Mouse (Mus musculus) intestine, embryonic 16.5 days (tissue): ENCODE results near the gene Rest. TPM values are rescaled to one million over a fixed set of nuclear protein-coding genes. Genes with fewer than 3 reads are reported as not detected.

Experiments
- ATAC-seq: fragments of 200-750 bp; cut with Nextera tagmentation; 2 replicates; pipeline ENCODE4 v1.8.0; 2017; ENCODE audit warnings: moderate TSS enrichment, moderate library complexity
- H3K27ac ChIP-seq: fragments of 300-500 bp; sonication (generic); 2 replicates; pipeline ENCODE4 v1.5.1; 2014; ENCODE audit warnings: mild to moderate bottlenecking, low read length
- H3K27me3 ChIP-seq: fragments of 300-500 bp; sonication (generic); replicated peaks from 2 replicates; pipeline ENCODE4 v1.6.1; 2014; ENCODE audit warnings: low read length, control low read depth, mixed read lengths; ENCODE audit not compliant: control insufficient read depth, insufficient read depth
- H3K36me3 ChIP-seq: fragments of 300-500 bp; sonication (generic); 2 replicates; pipeline ENCODE4 v1.6.1; 2014; ENCODE audit warnings: low read length, control low read depth; ENCODE audit not compliant: control insufficient read depth, insufficient read depth
- H3K4me1 ChIP-seq: fragments of 300-500 bp; sonication (generic); 2 replicates; pipeline ENCODE4 v1.6.1; 2014; ENCODE audit warnings: low read length, control low read depth, mixed read lengths; ENCODE audit not compliant: control insufficient read depth, insufficient read depth
- H3K4me2 ChIP-seq: fragments of 300-500 bp; sonication (generic); 2 replicates; pipeline ENCODE4 v1.6.1; 2014; ENCODE audit warnings: low read depth, low read length, control low read depth
- H3K4me3 ChIP-seq: fragments of 300-500 bp; sonication (generic); 2 replicates; pipeline ENCODE4 v1.5.1; 2014; ENCODE audit warnings: mild to moderate bottlenecking, low read length
- H3K9ac ChIP-seq: fragments of 300-500 bp; sonication (generic); 2 replicates; pipeline ENCODE4 v1.6.1; 2014; ENCODE audit warnings: low read depth, low read length
- H3K9me3 ChIP-seq: fragments of 300-500 bp; sonication (generic); 2 replicates; pipeline ENCODE4 v1.6.1; 2016; ENCODE audit warnings: low read length, control low read depth; ENCODE audit not compliant: control insufficient read depth
- WGBS: fragments of 180-500 bp; shearing (Covaris S2); extraction: QIAGEN DNeasy Blood & Tissue Kit; methylation state at CpG from one replicate; pipeline ENCODE4 v1.1.7; 2014; 5-methylcytosine and 5-hydroxymethylcytosine counted together
- polyA plus RNA-seq: library from polyadenylated mRNA; unstranded; fragments of >200 nt; fragmentation: Nextera tagmentation; extraction: Ambion mirVana; gene quantifications from 2 replicates; pipeline ENCODE4 v1.2.1, GENCODE M21; 2015

Gene Rest
- polyA plus RNA-seq, 1 experiment from 2014 or later = 21.5 TPM

GRCm38 (mm10) chr5:77260141-77260540 is 5.2 kb upstream of the Rest start:
- WGBS = 45% methylated on average over 6 of the region's 6 CpGs
- H3K9ac ChIP-seq = no peak overlapping the region
- no peak overlapping the region for H3K4me2 ChIP-seq
- no peaks in the 10 kb centered on the region for H3K36me3 ChIP-seq
- no peak overlapping the region for H3K27ac ChIP-seq
- H3K27me3 ChIP-seq = no peaks in the 10 kb centered on the region
- H3K4me1 ChIP-seq = no peaks in the 10 kb centered on the region
- ATAC-seq = no peak
- H3K4me3 ChIP-seq = no peak overlapping the region
- H3K9me3 ChIP-seq = no peaks in the 10 kb centered on the region

- no peaks in the 10 kb centered on the region for H3K4me1 ChIP-seq
- ATAC-seq = no peak
- H3K9me3 ChIP-seq = no peaks in the 10 kb centered on the region
- H3K27ac ChIP-seq = no peak overlapping the region
- no peak overlapping the region for H3K4me2 ChIP-seq
- H3K36me3 ChIP-seq = no peaks in the 10 kb centered on the region
- no peaks in the 10 kb centered on the region for H3K27me3 ChIP-seq
- no peak overlapping the region for H3K9ac ChIP-seq
- 93% methylated on average over 4 of the region's 4 CpGs for WGBS
- H3K4me3 ChIP-seq = no peak overlapping the region
Measured at GRCm38 (mm10) chr5:77261137-77261536, 4.2 kb upstream of the Rest start.

- WGBS = 81% methylated on average over 5 of the region's 5 CpGs
- Histone ChIP-seq H3K36me3 (no peaks in the 10 kb centered on the region), H3K4me3 (no peak overlapping the region), H3K9ac (no peak overlapping the region), H3K27ac (no peak overlapping the region), H3K27me3 (no peaks in the 10 kb centered on the region), H3K9me3 (no peaks in the 10 kb centered on the region), H3K4me1 (no peaks in the 10 kb centered on the region), H3K4me2 (no peak overlapping the region)
- no peak for ATAC-seq
Measured at GRCm38 (mm10) chr5:77262105-77262504, 3.2 kb upstream of the Rest start.

GRCm38 (mm10) chr5:77265671-77266065 is 377 bp downstream of the Rest start:
- H3K4me1 ChIP-seq = 0 out of 2 replicates have a peak, but pooled peaks cover 9% of the 10 kb centered on the region
- H3K4me2 ChIP-seq = peak overlapping the region; percentile 66
- H3K27ac ChIP-seq = peak overlapping the region; percentile 97
- peak overlapping the region; percentile 91 for H3K4me3 ChIP-seq
- H3K9me3 ChIP-seq = no peaks in the 10 kb centered on the region
- peak overlapping the region; percentile 93 for H3K9ac ChIP-seq
- no peaks in the 10 kb centered on the region for H3K27me3 ChIP-seq
- ATAC-seq = peak; percentile 88
- peaks cover 9% of the 10 kb centered on the region for H3K36me3 ChIP-seq
- under 1% methylated on average over 50 of the region's 53 CpGs for WGBS

GRCm38 (mm10) chr5:77266066-77266885 is 985 bp downstream of the Rest start:
- H3K27me3 ChIP-seq = no peaks in the 10 kb centered on the region
- H3K4me2 ChIP-seq = peak overlapping the region; percentile 66
- 0 out of 2 replicates have a peak, but pooled peaks cover 9% of the 10 kb centered on the region for H3K4me1 ChIP-seq
- H3K9ac ChIP-seq = peak overlapping the region; percentile 93
- peak overlapping the region; percentile 97 for H3K27ac ChIP-seq
- H3K9me3 ChIP-seq = no peaks in the 10 kb centered on the region
- peak overlapping the region; percentile 91 for H3K4me3 ChIP-seq
- ATAC-seq = peak; percentile 73
- WGBS = 1% methylated on average over 76 of the region's 87 CpGs
- peaks cover 9% of the 10 kb centered on the region for H3K36me3 ChIP-seq

- 2% methylated on average over 11 of the region's 11 CpGs for WGBS
- H3K4me1 ChIP-seq = 0 out of 2 replicates have a peak, but pooled peaks cover 9% of the 10 kb centered on the region
- peak overlapping the region; percentile 97 for H3K27ac ChIP-seq
- H3K36me3 ChIP-seq = peaks cover 9% of the 10 kb centered on the region
- no peak for ATAC-seq
- no peaks in the 10 kb centered on the region for H3K27me3 ChIP-seq
- H3K4me3 ChIP-seq = peak overlapping the region; percentile 91
- H3K4me2 ChIP-seq = peak overlapping the region; percentile 66
- no peaks in the 10 kb centered on the region for H3K9me3 ChIP-seq
- H3K9ac ChIP-seq = peak overlapping the region; percentile 93
Measured at GRCm38 (mm10) chr5:77266886-77267401, 1.7 kb downstream of the Rest start.

GRCm38 (mm10) chr5:77267441-77267840 is 2.1 kb downstream of the Rest start:
- Histone ChIP-seq H3K27ac (no peak overlapping the region), H3K4me3 (peak overlapping the region; percentile 91), H3K27me3 (no peaks in the 10 kb centered on the region), H3K9me3 (no peaks in the 10 kb centered on the region), H3K4me1 (0 out of 2 replicates have a peak, but pooled peaks cover 9% of the 10 kb centered on the region), H3K9ac (no peak overlapping the region), H3K4me2 (peak overlapping the region; percentile 66), H3K36me3 (peaks cover 9% of the 10 kb centered on the region)
- no peak for ATAC-seq
- WGBS = 70% methylated on average over 4 of the region's 4 CpGs

GRCm38 (mm10) chr5:77267957-77268624 is 2.8 kb downstream of the Rest start:
- H3K27ac ChIP-seq = no peak overlapping the region
- H3K9ac ChIP-seq = no peak overlapping the region
- 94% methylated on average over 30 of the region's 30 CpGs for WGBS
- H3K4me3 ChIP-seq = no peak overlapping the region
- no peaks in the 10 kb centered on the region for H3K9me3 ChIP-seq
- 0 out of 2 replicates have a peak, but pooled peaks cover 9% of the 10 kb centered on the region for H3K4me1 ChIP-seq
- peaks cover 9% of the 10 kb centered on the region for H3K36me3 ChIP-seq
- ATAC-seq = no peak
- H3K4me2 ChIP-seq = no peak overlapping the region
- H3K27me3 ChIP-seq = no peaks in the 10 kb centered on the region

- Histone ChIP-seq H3K27ac (no peak overlapping the region), H3K4me2 (no peak overlapping the region), H3K36me3 (peaks cover 9% of the 10 kb centered on the region), H3K4me1 (peaks cover 17% of the 10 kb centered on the region), H3K9me3 (no peaks in the 10 kb centered on the region), H3K27me3 (no peaks in the 10 kb centered on the region), H3K9ac (no peak overlapping the region), H3K4me3 (no peak overlapping the region)
- ATAC-seq = no peak
- 76% methylated on average over 8 of the region's 8 CpGs for WGBS
Measured at GRCm38 (mm10) chr5:77269399-77269798, 4.1 kb downstream of the Rest start.
